Mouse (Mus musculus) myocyte (in vitro differentiated cells): ENCODE results near the gene 4930579F01Rik.

Experiments
- MYOG ChIP-seq, 3 experiments: IDR thresholded peaks; one replicate each; pipeline ENCODE4 v1.6.1; 2011; ENCODE audit warnings: control low read depth in 2 of 3, low read depth in 2 of 3, mild to moderate bottlenecking in 2 of 3; ENCODE audit not compliant: insufficient read length in 2 of 3, control insufficient read depth in 1 of 3, insufficient read depth in 1 of 3
- POLR2A ChIP-seq: IDR thresholded peaks from one replicate; pipeline ENCODE4 v1.6.1; 2011; ENCODE audit warnings: low read depth, mild to moderate bottlenecking, control low read depth, moderate library complexity; ENCODE audit not compliant: insufficient read length
- POLR2AphosphoS2 ChIP-seq: IDR thresholded peaks from one replicate; pipeline ENCODE4 v1.6.1; 2011; ENCODE audit warnings: low read depth, control low read depth; ENCODE audit not compliant: insufficient read length
- USF1 ChIP-seq: IDR thresholded peaks from one replicate; pipeline ENCODE4 v1.6.1; 2011; ENCODE audit warnings: low read depth, mild to moderate bottlenecking, control low read depth, moderate library complexity

- TF ChIP-seq POLR2A (no peak), POLR2AphosphoS2 (no peak), USF1 (no peak), MYOG (IDR thresholded peaks at IDR 0.05; ENCODE audit: control insufficient read depth in 1 of 3, insufficient read depth in 1 of 3, insufficient read length in 2 of 3, low read depth in 2 of 3) (no peak)
These were observed 8.3 kb downstream of the 4930579F01Rik start for GRCm38 (mm10) chr3:138185290-138185689.
